Mouse (Mus musculus): ENCODE results near the gene Chit1.

The Chit1 gene

DNA sequence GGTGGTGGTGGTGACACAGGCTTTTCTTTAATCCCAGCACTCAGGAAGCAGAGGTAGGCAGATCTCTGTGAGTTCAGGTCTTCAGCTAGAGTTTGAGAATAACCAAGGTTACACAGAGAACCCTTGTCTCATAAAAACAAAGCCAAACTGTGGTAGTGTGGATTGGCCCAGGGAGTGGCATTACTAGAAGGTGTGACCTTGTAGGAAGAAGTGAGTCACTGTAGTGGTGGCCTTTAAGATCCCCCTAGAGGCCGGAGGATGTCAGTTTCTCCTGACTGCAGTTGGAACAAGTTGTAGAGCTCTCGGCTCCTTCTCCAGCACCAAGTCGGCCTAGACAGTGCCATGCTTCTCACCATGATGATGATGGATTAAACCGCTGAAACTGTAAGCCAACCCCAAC is at the start of gene Chit1:
Chit1 (plus strand) TSS at position 264 of the 400 bp plus-strand sequence.
- DNase-seq (ENCODE audit: low spot score), result no peak

DNA sequence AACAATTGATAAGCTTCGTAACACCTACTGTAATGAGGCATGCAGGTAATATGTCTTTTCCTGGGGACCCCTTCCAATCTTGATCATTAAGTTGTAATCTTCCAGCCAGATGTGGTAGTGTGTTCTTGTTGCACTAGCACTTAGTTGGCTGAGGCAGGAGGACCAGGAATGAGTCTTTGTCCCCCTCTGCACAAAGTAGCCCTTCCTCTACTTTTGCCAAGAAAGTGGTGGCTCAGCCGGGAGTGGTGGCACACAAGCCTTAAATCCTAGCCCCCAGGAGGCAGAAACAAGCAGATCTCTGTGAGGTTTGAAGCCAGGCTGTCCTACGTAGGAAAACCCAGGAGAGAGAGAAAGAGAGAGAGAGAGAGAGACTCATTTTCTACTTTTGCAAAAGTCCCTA is 49.1 kb upstream of the Chit1 start:
- DNase-seq (ENCODE audit: low spot score), result no peak

DNA sequence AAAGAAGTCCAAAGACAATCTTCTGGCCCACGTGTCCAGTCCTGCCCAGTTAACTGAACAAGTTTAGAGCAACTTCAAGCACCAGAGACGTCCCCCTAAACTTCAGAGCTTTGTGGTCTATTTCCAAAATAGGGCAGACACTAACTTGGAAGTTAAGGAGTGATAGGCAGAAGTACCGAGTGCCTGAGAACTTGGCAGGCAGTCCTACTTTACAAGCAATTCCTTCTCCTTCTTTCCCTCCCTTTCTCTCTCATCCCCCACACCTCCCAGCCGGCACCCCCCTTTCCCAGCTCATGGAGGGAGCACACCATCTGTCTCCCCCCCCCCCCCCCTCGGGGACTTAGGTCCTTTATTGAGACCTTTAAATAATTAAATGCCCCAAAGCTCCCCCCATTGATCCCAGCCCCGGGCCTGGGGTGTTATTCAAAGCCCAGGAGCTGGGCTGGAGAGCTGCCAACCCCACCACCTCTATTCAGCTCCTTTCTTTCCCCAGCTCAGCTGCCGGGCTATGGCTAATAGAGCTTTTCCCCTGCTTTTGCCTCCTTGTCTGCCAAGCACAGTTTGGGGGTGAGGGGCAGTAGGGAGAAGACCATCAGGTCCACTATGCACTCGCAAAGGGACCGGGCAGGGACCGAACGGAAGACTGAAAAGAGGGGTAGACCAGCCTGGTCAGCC is 48.5 kb upstream of the Chit1 start:
- DNase-seq (ENCODE audit: low spot score), result no peak

DNA sequence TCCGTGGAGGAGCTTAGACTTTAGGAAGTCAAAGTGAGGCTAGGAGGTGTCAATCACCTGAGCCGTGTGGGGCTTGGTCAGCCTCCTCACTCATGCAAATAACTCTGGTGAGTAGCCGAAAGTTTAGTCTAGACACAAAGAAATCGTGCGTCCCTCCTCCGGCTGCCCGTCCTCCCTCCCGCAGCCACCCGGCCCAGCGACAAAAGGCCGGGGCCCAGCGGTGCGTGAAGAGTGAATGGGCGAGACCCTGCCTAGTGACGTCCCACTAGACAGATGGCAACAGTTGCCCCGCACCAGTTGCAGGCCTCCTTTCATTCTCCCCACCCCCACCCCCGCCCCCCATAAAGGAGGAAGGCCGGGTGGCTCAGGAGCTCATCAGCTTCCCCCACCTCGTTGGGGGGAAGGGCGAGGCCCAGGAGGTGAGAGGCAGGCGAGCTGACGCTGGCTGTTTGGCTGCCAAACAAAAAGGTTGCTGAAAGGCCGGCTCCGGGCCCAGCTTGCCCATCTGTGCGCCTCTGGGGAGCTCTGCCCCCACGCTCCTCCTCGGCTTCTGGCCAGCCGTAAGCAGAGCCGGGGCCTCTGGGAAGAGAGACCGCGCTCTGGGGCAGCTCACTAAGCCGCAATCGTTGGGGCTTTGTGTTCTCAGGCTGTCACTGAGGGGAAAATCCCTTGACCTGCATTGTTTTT is 47.8 kb upstream of the Chit1 start:
- DNase-seq (ENCODE audit: low spot score), result peak; percentile 64

DNA sequence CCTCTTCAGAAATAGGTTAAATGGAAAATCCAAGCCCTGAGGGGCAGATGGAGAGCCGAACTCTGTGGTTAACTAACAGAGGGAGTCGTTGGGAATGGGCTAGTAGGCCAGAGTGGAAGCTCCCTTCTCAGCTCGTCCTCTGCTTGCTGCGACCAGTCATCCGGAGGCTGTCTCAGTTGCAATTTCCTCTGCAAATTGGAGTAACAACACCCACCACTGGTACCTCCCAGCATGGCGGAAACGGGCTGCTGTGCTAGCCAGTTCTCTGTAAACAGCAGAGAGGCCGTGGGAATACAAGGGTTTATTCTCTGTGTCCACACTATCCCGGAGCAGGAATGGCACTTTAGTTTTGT is 47.3 kb upstream of the Chit1 start:
- no peak for DNase-seq (ENCODE audit: low spot score)

DNA sequence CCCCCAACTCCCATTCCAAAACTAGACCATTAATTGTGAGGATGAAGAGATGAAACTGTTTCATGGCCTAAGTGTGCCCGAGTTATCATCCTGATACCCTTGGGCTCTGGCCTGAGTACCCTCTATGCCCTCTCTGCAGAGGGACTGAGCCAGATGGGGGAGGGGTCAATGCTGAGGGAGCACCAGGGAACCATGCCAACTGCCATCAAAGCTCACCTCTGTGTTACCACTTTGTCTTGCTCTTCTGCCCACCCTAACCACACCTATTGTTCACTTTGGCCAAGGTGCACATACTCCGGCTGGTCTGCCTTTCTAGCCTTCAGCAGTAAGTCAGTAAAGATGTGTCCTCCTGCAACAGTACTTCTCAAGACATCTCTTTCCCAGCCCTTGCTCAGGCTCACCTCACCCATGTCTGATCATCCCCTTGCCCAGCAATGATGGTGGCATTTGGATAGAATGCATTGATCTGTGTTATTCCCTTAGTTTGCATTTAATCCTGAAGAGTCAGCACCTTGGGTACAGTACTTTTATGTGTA is 46.7 kb upstream of the Chit1 start:
- DNase-seq (ENCODE audit: low spot score), result no peak

DNA sequence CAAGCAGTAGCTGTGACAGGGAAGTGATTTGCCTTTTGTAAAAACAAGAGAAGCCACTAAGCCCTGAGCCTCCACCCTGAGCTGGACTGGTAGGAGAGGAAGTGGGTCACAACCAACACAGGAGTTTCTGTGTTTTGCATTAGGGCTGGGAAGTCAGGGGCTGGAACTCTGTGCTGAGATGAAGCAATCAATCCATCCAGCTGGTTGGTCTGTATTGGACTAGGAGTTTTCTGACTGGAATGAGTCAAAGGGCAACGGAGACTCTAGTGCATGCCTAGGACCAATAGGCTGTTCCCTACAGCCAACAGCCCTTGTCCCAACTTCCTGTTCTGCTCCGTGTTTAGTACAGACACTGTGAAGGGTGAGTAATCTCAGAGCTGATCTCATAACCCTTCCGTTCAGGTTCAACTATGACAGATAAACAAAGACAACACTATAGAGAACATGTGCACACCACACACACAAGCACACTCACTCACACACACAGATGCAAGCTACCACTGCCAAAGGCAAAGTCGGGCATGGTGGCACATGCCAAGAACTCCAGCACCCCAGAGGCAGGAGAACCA is 45.7 kb upstream of the Chit1 start:
- DNase-seq (ENCODE audit: low spot score), result peak; percentile 56

DNA sequence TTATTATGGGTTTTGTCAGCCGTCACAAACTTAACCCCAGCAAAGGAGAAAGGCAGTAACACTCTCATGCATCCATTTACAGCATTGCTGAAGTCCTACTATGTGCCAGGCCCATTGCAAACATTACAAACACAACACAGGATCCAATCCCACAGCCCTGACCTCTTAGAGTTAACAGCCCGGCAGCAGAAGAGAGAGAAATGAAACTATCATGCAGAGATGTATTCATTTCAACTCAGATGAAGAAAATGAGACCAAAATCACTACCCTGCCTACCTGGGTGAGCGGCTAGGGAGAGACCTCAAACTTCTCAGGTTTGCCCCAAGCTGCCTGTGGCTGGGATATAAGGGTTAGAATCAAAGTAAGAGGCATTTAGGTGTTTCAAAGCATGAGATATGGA is 44.5 kb upstream of the Chit1 start:
- no peak for DNase-seq (ENCODE audit: low spot score)

DNA sequence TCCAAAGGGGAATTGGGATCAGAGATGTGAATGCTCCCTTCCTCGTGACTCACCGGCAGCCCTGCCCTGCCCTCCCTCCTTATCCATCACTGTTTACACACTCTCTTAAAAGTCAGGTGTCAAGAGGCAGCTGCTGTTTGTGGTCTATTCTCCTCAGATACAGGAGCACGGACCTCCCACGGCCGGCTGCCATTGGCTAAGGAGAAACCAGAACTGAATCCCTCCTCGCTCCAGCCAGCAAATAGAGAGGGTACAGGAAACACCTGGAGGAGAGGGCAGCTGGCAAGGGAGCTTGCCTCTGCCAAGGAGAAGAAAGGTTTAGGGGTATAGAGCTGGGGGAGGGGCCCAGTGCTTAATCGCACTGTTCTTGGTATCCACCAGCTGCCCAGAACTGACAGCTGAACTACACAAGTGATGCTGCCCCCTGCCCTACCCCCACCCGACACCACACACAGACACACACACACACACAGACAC is 43.9 kb upstream of the Chit1 start:
- peak; percentile 76 for DNase-seq (ENCODE audit: low spot score)

- no peak for DNase-seq (ENCODE audit: low spot score)
Observed at GRCm38 (mm10) chr1:134070099-134070669, 40.9 kb upstream of the Chit1 start.

- peak; percentile 84 for DNase-seq (ENCODE audit: low spot score)
Observed at GRCm38 (mm10) chr1:134071411-134072018, 39.5 kb upstream of the Chit1 start.

DNA sequence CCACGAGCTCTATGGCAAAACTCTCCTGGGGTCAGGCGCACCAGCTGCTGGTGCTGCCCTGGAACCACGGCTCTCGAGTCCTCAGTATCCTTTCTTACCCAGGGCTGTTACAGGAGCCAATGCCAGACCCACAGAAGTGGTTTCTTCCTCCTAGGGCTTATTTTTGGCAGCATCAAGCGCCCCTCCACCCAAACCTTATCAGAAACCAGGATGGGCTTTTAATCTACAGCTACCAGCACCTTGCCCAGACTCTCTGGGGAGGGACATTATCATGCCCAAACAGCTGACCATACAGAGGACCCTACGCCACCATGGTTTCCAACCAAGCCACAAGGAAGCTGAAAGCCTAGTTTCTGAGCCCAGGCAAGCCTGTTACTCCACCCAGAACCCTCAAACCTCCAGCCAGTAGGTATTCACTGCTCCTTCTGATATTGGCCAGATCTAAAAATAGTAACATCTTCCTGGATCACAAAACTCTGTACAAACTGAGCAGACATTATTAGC is 37.9 kb upstream of the Chit1 start:
- DNase-seq (ENCODE audit: low spot score), result no peak

- no peak for DNase-seq (ENCODE audit: low spot score)
Observed at GRCm38 (mm10) chr1:134073658-134074057, 37.4 kb upstream of the Chit1 start.

DNA sequence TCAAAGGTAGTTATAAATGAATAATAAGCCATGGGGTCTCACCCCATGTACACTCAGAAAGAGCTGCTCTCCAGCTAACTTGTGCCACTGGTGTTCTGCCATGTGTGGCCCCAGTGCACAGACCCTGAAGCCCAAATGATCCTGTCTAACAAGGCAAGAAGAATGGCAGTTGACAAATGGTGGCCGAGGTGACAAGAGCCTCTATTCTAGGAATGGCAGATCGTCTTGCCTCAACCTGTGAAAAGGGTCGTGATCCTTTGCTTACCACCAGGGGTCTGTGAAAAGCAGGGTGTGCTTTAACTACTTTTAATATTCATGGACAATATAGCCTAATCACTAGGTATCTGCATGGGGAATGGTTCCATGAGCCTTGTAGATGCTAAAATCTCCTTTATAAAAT is 36.9 kb upstream of the Chit1 start:
- no peak for DNase-seq (ENCODE audit: low spot score)

DNA sequence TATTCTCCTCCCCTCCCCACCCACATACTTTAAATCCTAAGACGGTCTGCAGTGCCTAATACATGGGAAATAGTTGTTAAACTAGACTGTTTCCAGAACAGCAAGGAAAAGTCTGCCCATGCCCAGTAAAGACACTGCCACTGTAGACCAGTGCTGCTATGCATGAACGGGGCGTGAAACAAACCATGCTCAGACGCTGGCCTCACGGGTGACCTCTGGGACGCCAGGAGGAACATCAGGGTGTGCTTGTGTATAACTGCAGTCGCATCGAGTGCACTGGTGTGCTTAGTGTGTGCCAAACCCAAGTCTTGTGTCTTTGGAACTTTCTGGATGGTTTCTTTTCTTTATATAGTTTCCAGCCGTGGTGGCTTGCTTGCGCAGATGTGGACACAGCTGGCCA is 36.4 kb upstream of the Chit1 start:
- DNase-seq (ENCODE audit: low spot score), result no peak

GRCm38 (mm10) chr1:134075532-134075931 is 35.5 kb upstream of the Chit1 start:
- no peak for DNase-seq (ENCODE audit: low spot score)

GRCm38 (mm10) chr1:134076789-134077188 is 34.3 kb upstream of the Chit1 start:
- DNase-seq (ENCODE audit: low spot score), result no peak

- DNase-seq (ENCODE audit: low spot score), result no peak
Observed at GRCm38 (mm10) chr1:134077389-134078060, 33.5 kb upstream of the Chit1 start.

- peak; percentile 73 for DNase-seq (ENCODE audit: low spot score)
Observed at GRCm38 (mm10) chr1:134078061-134078795, 32.8 kb upstream of the Chit1 start.

DNA sequence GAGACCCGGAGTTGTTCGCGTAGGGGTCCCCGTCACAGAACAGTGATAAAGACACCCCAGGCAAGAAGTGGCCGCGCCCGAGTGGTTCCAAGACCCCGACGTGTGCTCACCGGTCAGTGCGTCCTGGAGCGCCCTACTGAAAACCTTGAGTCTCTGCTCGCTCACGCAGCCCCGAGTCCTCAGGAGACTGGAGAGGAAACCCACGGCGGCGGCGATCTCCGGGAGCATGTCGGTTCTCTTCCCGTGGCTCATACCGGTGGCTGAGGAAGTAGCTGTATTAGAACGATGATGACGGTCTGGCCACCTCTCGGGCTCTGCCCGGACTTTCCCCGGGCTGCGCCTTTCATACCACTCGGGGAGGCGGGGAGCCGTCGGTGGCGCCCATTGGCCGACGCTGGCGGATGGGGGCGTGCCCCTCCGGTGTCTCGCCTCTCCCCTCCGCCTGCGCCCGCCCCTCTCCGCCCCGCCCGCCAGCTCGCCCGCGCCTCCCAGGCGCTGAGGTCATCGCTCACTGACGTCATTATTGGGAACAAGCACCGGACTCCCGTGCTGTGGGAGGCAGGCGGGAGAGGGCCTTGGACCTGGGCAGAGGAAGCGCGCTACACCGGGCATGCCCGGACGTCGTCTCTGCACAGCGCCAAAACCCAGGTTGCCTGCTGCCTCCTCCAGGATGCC is 32.1 kb upstream of the Chit1 start, which contains the start of gene Btg2:
Btg2 (minus strand) TSS at position 319 of the 675 bp plus-strand sequence.
- DNase-seq (ENCODE audit: low spot score), result peak; percentile 98

Data from urinary bladder, postnatal 14 days (tissue).